Mouse (Mus musculus): Measurements from ENCODE around the gene Pth1r.

- TF ChIP-seq CTCF (IDR thresholded peaks at IDR 0.05; ENCODE audit: extremely low read depth, insufficient read depth, insufficient read length, insufficient replicate concordance) = no peak
- TF ChIP-seq POLR2A (IDR thresholded peaks at IDR 0.05; ENCODE audit: low read depth, low read length) = no peak
Measured at GRCm38 (mm10) chr9:110715426-110715825, 31.5 kb downstream of the Pth1r start.

All from spleen, adult 2 months (tissue).